In the genomic region with DNA sequence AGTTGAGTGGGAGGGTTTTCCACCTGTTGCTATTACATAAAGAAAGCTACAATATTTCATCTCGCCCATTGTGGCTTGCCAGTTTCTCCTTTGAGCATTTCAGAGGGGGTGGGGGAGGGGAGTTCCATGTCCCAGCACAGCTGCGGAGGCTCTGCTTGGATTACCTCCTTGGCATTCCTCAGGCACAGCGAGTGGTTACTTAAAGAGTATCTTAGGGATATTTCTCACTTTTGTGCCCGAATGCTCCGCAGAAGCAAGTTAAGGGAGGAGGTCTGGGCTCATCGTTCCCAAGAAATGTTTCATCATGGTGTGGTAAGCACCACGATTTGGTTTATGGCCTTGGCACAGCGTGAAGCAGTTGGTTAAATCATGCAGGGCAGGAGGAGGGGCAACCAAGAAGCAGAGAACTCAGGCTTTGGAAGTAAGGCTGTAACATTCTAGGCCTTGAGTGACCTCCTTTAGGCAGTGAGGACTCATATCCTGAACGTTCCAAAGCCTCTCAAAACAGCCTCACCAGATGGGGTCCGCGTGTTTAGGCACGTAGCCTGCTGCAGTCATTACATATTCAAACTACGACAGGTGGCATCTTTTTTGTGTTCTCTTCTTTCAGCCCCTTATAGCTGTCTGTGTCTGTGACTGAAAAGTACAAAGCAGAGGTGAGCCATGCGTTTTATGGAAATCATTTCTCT, we compare ENCODE assay signal across 8 mouse cellular contexts. TPM values are rescaled to one million over a fixed set of nuclear protein-coding genes. Genes with fewer than 3 reads are reported as not detected.
A peak's percentile ranks its signal among the peaks of the same experiment; 100 is the strongest.
DNase-seq lines count a peak whose midpoint lies in the region; ATAC-seq and TF ChIP-seq lines count a peak whose summit lies in the region.

No protein-coding gene starts in this region.

- no peak for TF ChIP-seq POLR2A in lung, adult 2 months (IDR thresholded peaks at IDR 0.05; ENCODE audit: borderline replicate concordance, extremely low read depth, low read depth, low read length)

- no peak overlapping the region for H3K4me3 ChIP-seq in lung, adult 2 months (replicated peaks; ENCODE audit: extremely low read depth, low read depth, low read length)
- peak overlapping the region; percentile 58 for H3K4me3 ChIP-seq in gastrocnemius, adult 2 months

- 33% methylated on average over 14 of the region's 14 CpGs for WGBS in lung, adult 2 months

- DNase-seq in lung, adult 2 months = peak; percentile 5
- no peak for DNase-seq in lung, postnatal 10 days
- DNase-seq in adrenal gland, postnatal 14 days = peak; percentile 40
- peak; percentile 46 for DNase-seq in gastrocnemius, adult 2 months
- peak; percentile 6 for DNase-seq in lung, postnatal 36 days
- DNase-seq in cerebellum, adult 18-20 months = no peak
- DNase-seq in heart, postnatal 36 days = no peak

- H3K4me1 ChIP-seq in lung, adult 2 months (ENCODE audit: control insufficient read depth, insufficient read depth, low read length) = no peaks in the 10 kb centered on the region

- no peak for ATAC-seq in megakaryocyte progenitor cell, adult 5-6 weeks (replicated peaks; ENCODE audit: poor library complexity)

- TF ChIP-seq CTCF in lung, adult 2 months (IDR thresholded peaks at IDR 0.05; ENCODE audit: insufficient read depth, low read length) = no peak
- no peak for TF ChIP-seq CTCF in gastrocnemius, adult 2 months (IDR thresholded peaks at IDR 0.05)

- intact Hi-C loops in gastrocnemius, adult 2 months (cut with DNase I) = no loop called here
- intact Hi-C loops in heart, postnatal 36 days (cut with DNase I) = no loop called here

- H3K27ac ChIP-seq in gastrocnemius, adult 2 months = peak overlapping the region; percentile 80

RNA-seq across cellular contexts. Expression of gene Mylip, which starts 43.9 kb away (rescaled TPM):
- 19.1 and 27.1 TPM in 2 replicates for polyA plus RNA-seq in lung, adult 2 months (2012; rRNA removed)
- 22.7 and 32.0 TPM in 2 replicates for total RNA-seq in adrenal gland, postnatal 14 days (2021)
- 10 to 100 TPM in 1 of 2 experiments, 1 to 10 TPM in 1; 8.3 to 18.5 TPM for total RNA-seq in gastrocnemius, adult 2 months (2021)
- total RNA-seq in megakaryocyte progenitor cell, adult 5-6 weeks (2015) = 11.3 and 11.7 TPM in 2 replicates
- total RNA-seq in megakaryocyte progenitor cell, adult 5-6 weeks (2017) = 8.8 and 14.4 TPM in 2 replicates
- total RNA-seq in heart, postnatal 36 days (2021) = 10 to 100 TPM; 19.1 to 25.7 TPM

Comparison
In these comparisons a context has a peak if more than half of its experiments do, and no peak if none do; other contexts are left out.
1. DNase-seq: peak in lung, adult 2 months (single experiment), adrenal gland, postnatal 14 days (single experiment), gastrocnemius, adult 2 months (single experiment) and lung, postnatal 36 days (single experiment); none in lung, postnatal 10 days (single experiment), cerebellum, adult 18-20 months (0 of 2) and heart, postnatal 36 days (0 of 2).